Mouse (Mus musculus) embryonic facial prominence, embryonic 15.5 days (tissue): Measurements from ENCODE around the gene B3gnt3. TPM values are rescaled to one million over a fixed set of nuclear protein-coding genes. Genes with fewer than 3 reads are reported as not detected.

Experiments
- ATAC-seq: fragments of 200-750 bp; cut with Nextera tagmentation; 2 replicates; pipeline ENCODE4 v1.8.0; 2017; ENCODE audit warnings: low read depth, moderate TSS enrichment; ENCODE audit not compliant: insufficient number of reproducible peaks, low FRiP score, low TSS enrichment
- H3K27ac ChIP-seq: fragments of 300-500 bp; sonication (generic); replicated peaks from 2 replicates; pipeline ENCODE4 v1.5.1; 2015; ENCODE audit warnings: mild to moderate bottlenecking, inconsistent platforms
- H3K27me3 ChIP-seq: fragments of 300-500 bp; sonication (generic); 2 replicates; pipeline ENCODE4 v1.6.1; 2015; ENCODE audit warnings: inconsistent platforms
- H3K36me3 ChIP-seq: fragments of 300-500 bp; sonication (generic); 2 replicates; pipeline ENCODE4 v1.6.1; 2015; ENCODE audit warnings: mild to moderate bottlenecking, inconsistent platforms
- H3K4me1 ChIP-seq: fragments of 300-500 bp; sonication (generic); 2 replicates; pipeline ENCODE4 v1.6.1; 2015; ENCODE audit warnings: inconsistent platforms
- H3K4me2 ChIP-seq: fragments of 300-500 bp; sonication (generic); replicated peaks from 2 replicates; pipeline ENCODE4 v1.6.1; 2015; ENCODE audit warnings: mild to moderate bottlenecking, inconsistent platforms
- H3K4me3 ChIP-seq: fragments of 300-500 bp; sonication (generic); replicated peaks from 2 replicates; pipeline ENCODE4 v1.5.1; 2015; ENCODE audit warnings: mild to moderate bottlenecking, inconsistent platforms
- H3K9ac ChIP-seq: fragments of 300-500 bp; sonication (generic); 2 replicates; pipeline ENCODE4 v1.6.1; 2015; ENCODE audit warnings: inconsistent platforms
- H3K9me3 ChIP-seq: fragments of 300-500 bp; sonication (generic); replicated peaks from 2 replicates; pipeline ENCODE4 v1.6.1; 2016; ENCODE audit warnings: inconsistent platforms
- WGBS: fragments of 180-500 bp; shearing (Covaris S2); methylation state at CpG from one replicate; pipeline ENCODE4 v1.1.7; 2015; 5-methylcytosine and 5-hydroxymethylcytosine counted together
- polyA plus RNA-seq: library from polyadenylated mRNA; unstranded; fragments of >200 nt; fragmentation: Nextera tagmentation; extraction: Ambion mirVana; gene quantifications from 2 replicates; pipeline ENCODE4 v1.2.1, GENCODE M21; 2015

B3gnt3 gene
- polyA plus RNA-seq, 1 experiment from 2014 or later, result 1.1 TPM

- WGBS, result 48% methylated on average over 9 of the region's 9 CpGs
- Histone ChIP-seq H3K27ac (peak overlapping the region; percentile 72; the same call in 1 of the 2 replicates), H3K9me3 (no peaks in the 10 kb centered on the region), H3K4me3 (peak overlapping the region; percentile 67), H3K27me3 (peaks cover 50% of the 10 kb centered on the region), H3K4me1 (peaks cover 43% of the 10 kb centered on the region), H3K9ac (0 out of 2 replicates have a peak overlapping the region, but pooled peaks have one; percentile 48), H3K36me3 (no peaks in the 10 kb centered on the region), H3K4me2 (peak overlapping the region; percentile 87)
- ATAC-seq, result no peak
Observed at GRCm38 (mm10) chr8:71676803-71677202, 24.8 kb downstream of the B3gnt3 start.

- 0 out of 2 replicates have a peak, but pooled peaks have one; percentile 13 for ATAC-seq
- H3K27me3 ChIP-seq, result peaks cover 47% of the 10 kb centered on the region
- WGBS, result 3% methylated on average over 40 of the region's 40 CpGs
- no peaks in the 10 kb centered on the region for H3K36me3 ChIP-seq
- H3K4me2 ChIP-seq, result peak within 1 kb of the TSS; percentile 87
- H3K4me3 ChIP-seq, result peak within 1 kb of the TSS; percentile 67
- no peaks in the 10 kb centered on the region for H3K9me3 ChIP-seq
- H3K27ac ChIP-seq, result peak within 1 kb of the TSS; percentile 72
- peaks cover 43% of the 10 kb centered on the region for H3K4me1 ChIP-seq
- peak within 1 kb of the TSS; percentile 48 for H3K9ac ChIP-seq
Observed at GRCm38 (mm10) chr8:71676020-71676741, 25.4 kb downstream of the B3gnt3 start, which contains the start of gene Jak3. Gene Jak3 (plus strand): TSS chr8:71676296.

GRCm38 (mm10) chr8:71675456-71676019 lies 26.1 kb downstream of the B3gnt3 start:
- no peaks in the 10 kb centered on the region for H3K36me3 ChIP-seq
- 27% methylated on average over 9 of the region's 9 CpGs for WGBS
- no peaks in the 10 kb centered on the region for H3K9me3 ChIP-seq
- H3K27ac ChIP-seq, result 0 out of 2 replicates have a peak overlapping the region, but pooled peaks have one; percentile 72
- no peak for ATAC-seq
- no peak overlapping the region for H3K9ac ChIP-seq
- H3K4me1 ChIP-seq, result peaks cover 44% of the 10 kb centered on the region
- peaks cover 45% of the 10 kb centered on the region for H3K27me3 ChIP-seq
- peak overlapping the region; percentile 67 for H3K4me3 ChIP-seq
- peak overlapping the region; percentile 87 for H3K4me2 ChIP-seq

- WGBS, result 70% methylated on average over 2 of the region's 2 CpGs
- no peaks in the 10 kb centered on the region for H3K9me3 ChIP-seq
- peaks cover 41% of the 10 kb centered on the region for H3K27me3 ChIP-seq
Observed at GRCm38 (mm10) chr8:71674071-71674470, 27.5 kb downstream of the B3gnt3 start.

GRCm38 (mm10) chr8:71672168-71672735 lies 29.3 kb downstream of the B3gnt3 start:
- Histone ChIP-seq H3K4me3 (peak overlapping the region; percentile 52), H3K9ac (no peak overlapping the region), H3K27ac (no peak overlapping the region; the same call in 1 of the 2 replicates), H3K4me1 (peaks cover 43% of the 10 kb centered on the region), H3K4me2 (peak overlapping the region; percentile 98), H3K36me3 (no peaks in the 10 kb centered on the region), H3K9me3 (no peaks in the 10 kb centered on the region), H3K27me3 (peaks cover 37% of the 10 kb centered on the region)
- no peak for ATAC-seq
- 53% methylated on average over 6 of the region's 6 CpGs for WGBS

More at GRCm38 (mm10) chr8:71674071-71674470, 27.5 kb downstream of the B3gnt3 start:
- Histone ChIP-seq H3K4me3 (no peak overlapping the region), H3K4me2 (no peak overlapping the region), H3K27ac (no peak overlapping the region), H3K4me1 (peaks cover 37% of the 10 kb centered on the region), H3K9ac (no peak overlapping the region), H3K36me3 (no peaks in the 10 kb centered on the region)
- no peak for ATAC-seq

GRCm38 (mm10) chr8:71671549-71671965 lies 30.0 kb downstream of the B3gnt3 start, which contains the start of gene Unc13a:
Gene Unc13a (minus strand): TSS chr8:71671757.
- no peak within 1 kb of the TSS; the same call in 1 of the 2 replicates for H3K27ac ChIP-seq
- H3K4me1 ChIP-seq, result peaks cover 38% of the 10 kb centered on the region
- H3K4me3 ChIP-seq, result peak within 1 kb of the TSS; percentile 52
- WGBS, result under 1% methylated on average over 42 of the region's 42 CpGs
- H3K4me2 ChIP-seq, result peak within 1 kb of the TSS; percentile 98
- no peaks in the 10 kb centered on the region for H3K9me3 ChIP-seq
- peak; percentile 75 for ATAC-seq
- peaks cover 43% of the 10 kb centered on the region for H3K27me3 ChIP-seq
- H3K36me3 ChIP-seq, result no peaks in the 10 kb centered on the region
- H3K9ac ChIP-seq, result no peak within 1 kb of the TSS; the same call in 1 of the 2 replicates

GRCm38 (mm10) chr8:71670621-71671548 lies 30.7 kb downstream of the B3gnt3 start:
- no peak overlapping the region for H3K27ac ChIP-seq
- H3K27me3 ChIP-seq, result peaks cover 47% of the 10 kb centered on the region
- H3K9me3 ChIP-seq, result no peaks in the 10 kb centered on the region
- ATAC-seq, result peak; percentile 44
- peak overlapping the region; percentile 98 for H3K4me2 ChIP-seq
- H3K36me3 ChIP-seq, result no peaks in the 10 kb centered on the region
- no peak overlapping the region for H3K9ac ChIP-seq
- under 1% methylated on average over 60 of the region's 64 CpGs for WGBS
- H3K4me3 ChIP-seq, result peak overlapping the region; percentile 52
- H3K4me1 ChIP-seq, result peaks cover 35% of the 10 kb centered on the region

- Histone ChIP-seq H3K27ac (no peak overlapping the region), H3K36me3 (no peaks in the 10 kb centered on the region), H3K9me3 (no peaks in the 10 kb centered on the region), H3K9ac (no peak overlapping the region), H3K4me2 (peak overlapping the region; percentile 98), H3K4me3 (peak overlapping the region; percentile 52), H3K27me3 (peaks cover 42% of the 10 kb centered on the region), H3K4me1 (peaks cover 36% of the 10 kb centered on the region)
- 12% methylated on average over 12 of the region's 12 CpGs for WGBS
- peak; percentile 5; the same call in 1 of the 2 replicates for ATAC-seq
Observed at GRCm38 (mm10) chr8:71670198-71670597, 31.4 kb downstream of the B3gnt3 start.

GRCm38 (mm10) chr8:71668220-71668975 lies 33.2 kb downstream of the B3gnt3 start:
- Histone ChIP-seq H3K36me3 (no peaks in the 10 kb centered on the region), H3K4me1 (peaks cover 36% of the 10 kb centered on the region), H3K4me2 (0 out of 2 replicates have a peak overlapping the region, but pooled peaks have one; percentile 3), H3K9me3 (no peaks in the 10 kb centered on the region), H3K9ac (no peak overlapping the region), H3K4me3 (no peak overlapping the region), H3K27me3 (peaks cover 46% of the 10 kb centered on the region), H3K27ac (no peak overlapping the region)
- ATAC-seq, result no peak
- WGBS, result 3% methylated on average over 21 of the region's 21 CpGs

GRCm38 (mm10) chr8:71667256-71667655 lies 34.3 kb downstream of the B3gnt3 start:
- ATAC-seq, result no peak
- no peaks in the 10 kb centered on the region for H3K36me3 ChIP-seq
- H3K4me3 ChIP-seq, result no peak overlapping the region
- 49% methylated on average over 5 of the region's 5 CpGs for WGBS
- H3K27ac ChIP-seq, result no peak overlapping the region
- H3K4me2 ChIP-seq, result no peak overlapping the region
- no peaks in the 10 kb centered on the region for H3K9me3 ChIP-seq
- peaks cover 56% of the 10 kb centered on the region for H3K27me3 ChIP-seq
- no peak overlapping the region for H3K9ac ChIP-seq
- peaks cover 36% of the 10 kb centered on the region for H3K4me1 ChIP-seq
